Mouse (Mus musculus) heart, embryonic 12.5 days (tissue): Measurements from ENCODE around the gene Cyfip1. TPM values are rescaled to one million over a fixed set of nuclear protein-coding genes. Genes with fewer than 3 reads are reported as not detected.

Experiments
- ATAC-seq: fragments of 200-750 bp; cut with Nextera tagmentation; 2 replicates; pipeline ENCODE4 v1.8.0; 2017; ENCODE audit warnings: moderate TSS enrichment, moderate library complexity; ENCODE audit not compliant: insufficient number of reproducible peaks, low FRiP score
- H3K27ac ChIP-seq: fragments of 300-500 bp; sonication (generic); 2 replicates; pipeline ENCODE4 v1.5.1; 2016; ENCODE audit warnings: mild to moderate bottlenecking, moderate library complexity; ENCODE audit not compliant: poor library complexity, severe bottlenecking
- H3K27me3 ChIP-seq: fragments of 300-500 bp; sonication (generic); replicated peaks from 2 replicates; pipeline ENCODE4 v1.6.1; 2016; ENCODE audit warnings: mild to moderate bottlenecking, moderate library complexity
- H3K36me3 ChIP-seq: fragments of 300-500 bp; sonication (generic); 2 replicates; pipeline ENCODE4 v1.6.1; 2016; ENCODE audit warnings: mild to moderate bottlenecking, moderate library complexity
- H3K4me1 ChIP-seq: fragments of 300-500 bp; sonication (generic); replicated peaks from 2 replicates; pipeline ENCODE4 v1.6.1; 2016; ENCODE audit warnings: mild to moderate bottlenecking
- H3K4me2 ChIP-seq: fragments of 300-500 bp; sonication (generic); 2 replicates; pipeline ENCODE4 v1.6.1; 2016; ENCODE audit warnings: mild to moderate bottlenecking, moderate library complexity
- H3K4me3 ChIP-seq: fragments of 300-500 bp; sonication (generic); 2 replicates; pipeline ENCODE4 v1.5.1; 2016; ENCODE audit warnings: mild to moderate bottlenecking
- H3K9ac ChIP-seq: fragments of 300-500 bp; sonication (generic); 2 replicates; pipeline ENCODE4 v1.6.1; 2016; ENCODE audit warnings: mild to moderate bottlenecking, moderate library complexity
- H3K9me3 ChIP-seq: fragments of 300-500 bp; sonication (generic); replicated peaks from 2 replicates; pipeline ENCODE4 v1.6.1; 2016; ENCODE audit warnings: mild to moderate bottlenecking, moderate library complexity
- WGBS: fragments of 180-500 bp; shearing (Covaris S2); methylation state at CpG from one replicate; pipeline ENCODE4 v1.1.7; 2016; 5-methylcytosine and 5-hydroxymethylcytosine counted together
- polyA plus RNA-seq: library from polyadenylated mRNA; unstranded; fragments of >200 nt; fragmentation: Nextera tagmentation; extraction: Ambion mirVana; gene quantifications from 2 replicates; pipeline ENCODE4 v1.2.1, GENCODE M21; 2016

Gene Cyfip1
- polyA plus RNA-seq, 1 experiment from 2014 or later = 58.5 TPM

DNA sequence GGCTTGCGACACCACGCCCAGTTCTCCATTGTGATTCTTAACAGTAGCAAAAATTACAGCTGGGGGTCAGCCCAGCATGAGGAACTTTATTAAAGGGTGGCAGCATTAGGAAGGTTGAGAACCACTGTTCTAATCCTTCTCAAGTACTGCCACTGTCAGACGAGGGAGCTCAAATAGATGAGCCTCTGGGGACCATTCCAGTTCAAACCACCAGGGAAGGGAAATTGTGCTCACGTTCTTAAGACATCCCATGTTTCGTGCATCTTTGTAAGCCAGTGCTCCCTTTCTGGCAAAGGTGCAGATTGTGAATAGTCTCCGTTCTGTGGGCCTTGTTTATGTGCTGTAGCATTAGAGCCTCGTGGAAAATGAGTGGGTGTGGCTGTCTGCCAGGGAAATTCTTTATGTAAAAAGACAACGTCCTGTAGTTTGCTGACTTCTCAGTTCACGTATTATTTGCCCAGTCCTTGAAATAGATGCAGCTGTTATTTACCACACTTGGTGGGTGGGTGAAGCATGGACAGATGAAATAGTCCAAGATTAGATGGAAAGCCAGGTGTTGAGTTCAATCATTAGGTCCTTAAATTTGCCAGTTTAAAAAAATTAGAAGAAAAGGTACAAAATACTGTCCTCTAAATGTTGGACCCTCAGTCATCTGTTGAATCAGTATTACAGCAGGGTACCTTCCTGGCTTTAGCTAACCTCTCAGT is 5.2 kb downstream of the Cyfip1 start:
- Histone ChIP-seq H3K4me3 (no peak overlapping the region), H3K27ac (no peak overlapping the region), H3K4me2 (no peak overlapping the region), H3K36me3 (0 out of 2 replicates have a peak, but pooled peaks cover 3% of the 10 kb centered on the region), H3K9me3 (no peaks in the 10 kb centered on the region), H3K9ac (no peak overlapping the region), H3K27me3 (no peaks in the 10 kb centered on the region), H3K4me1 (peaks cover 26% of the 10 kb centered on the region)
- 72% methylated on average over 9 of the region's 9 CpGs for WGBS
- no peak for ATAC-seq

DNA sequence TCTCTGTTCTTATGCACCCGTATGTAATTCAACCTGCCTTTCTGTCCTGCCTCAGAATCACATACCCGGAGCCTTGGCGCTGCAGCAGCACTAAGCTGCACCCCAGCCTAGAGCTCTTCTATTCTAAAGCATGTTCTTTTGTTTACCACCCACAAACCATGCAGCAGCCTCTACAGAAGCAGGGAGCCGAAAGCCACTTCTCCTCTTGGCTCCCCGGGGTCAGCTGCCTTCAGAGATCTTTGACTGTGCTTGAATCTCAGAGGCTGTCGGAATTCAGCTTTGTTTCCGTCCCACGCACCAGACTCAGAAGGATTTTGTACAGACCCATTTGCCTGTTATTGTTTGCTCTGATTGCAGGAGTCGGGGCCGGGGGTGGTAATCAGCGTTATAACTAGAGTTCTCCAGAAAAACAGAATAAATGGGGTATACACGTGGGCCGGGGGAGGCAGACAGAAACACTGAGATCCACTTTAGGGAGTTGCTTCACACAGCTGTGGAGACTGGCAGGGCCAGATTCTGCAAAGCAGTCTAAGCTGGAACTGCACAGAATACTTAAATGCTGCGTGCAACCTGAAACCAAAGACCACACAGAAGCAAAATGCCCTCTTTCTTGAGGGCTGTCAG is 8.5 kb downstream of the Cyfip1 start:
- Histone ChIP-seq H3K4me1 (peaks cover 27% of the 10 kb centered on the region), H3K27me3 (no peaks in the 10 kb centered on the region), H3K9ac (no peak overlapping the region), H3K4me2 (no peak overlapping the region), H3K36me3 (no peaks in the 10 kb centered on the region), H3K27ac (peak overlapping the region; percentile 22; the same call in 1 of the 2 replicates), H3K4me3 (no peak overlapping the region), H3K9me3 (no peaks in the 10 kb centered on the region)
- ATAC-seq = no peak
- WGBS = 59% methylated on average over 14 of the region's 14 CpGs

DNA sequence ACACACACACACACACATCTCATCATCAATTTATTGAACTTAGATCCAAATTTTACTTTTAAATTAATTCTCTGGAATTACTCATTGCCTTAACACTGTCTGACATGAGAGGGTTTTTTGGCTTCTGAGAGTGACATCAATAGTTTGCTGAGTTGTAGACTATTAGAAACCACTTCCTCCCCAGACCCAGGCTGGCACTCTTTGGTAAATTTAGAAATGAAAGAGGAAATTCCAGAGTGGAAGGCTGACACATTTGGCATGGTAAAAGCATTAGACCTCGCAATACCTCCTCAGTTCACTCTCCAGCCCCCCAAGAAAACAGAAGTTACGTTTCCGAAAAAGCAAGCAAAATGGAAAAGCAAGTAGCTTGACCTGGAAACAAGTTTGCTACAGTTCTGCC is 11.2 kb downstream of the Cyfip1 start:
- Histone ChIP-seq H3K4me1 (peaks cover 29% of the 10 kb centered on the region), H3K27ac (no peak overlapping the region), H3K4me2 (no peak overlapping the region), H3K36me3 (0 out of 2 replicates have a peak, but pooled peaks cover 5% of the 10 kb centered on the region), H3K27me3 (no peaks in the 10 kb centered on the region), H3K9me3 (no peaks in the 10 kb centered on the region), H3K4me3 (no peak overlapping the region), H3K9ac (no peak overlapping the region)
- 61% methylated on average over 3 of the region's 3 CpGs for WGBS
- no peak for ATAC-seq

DNA sequence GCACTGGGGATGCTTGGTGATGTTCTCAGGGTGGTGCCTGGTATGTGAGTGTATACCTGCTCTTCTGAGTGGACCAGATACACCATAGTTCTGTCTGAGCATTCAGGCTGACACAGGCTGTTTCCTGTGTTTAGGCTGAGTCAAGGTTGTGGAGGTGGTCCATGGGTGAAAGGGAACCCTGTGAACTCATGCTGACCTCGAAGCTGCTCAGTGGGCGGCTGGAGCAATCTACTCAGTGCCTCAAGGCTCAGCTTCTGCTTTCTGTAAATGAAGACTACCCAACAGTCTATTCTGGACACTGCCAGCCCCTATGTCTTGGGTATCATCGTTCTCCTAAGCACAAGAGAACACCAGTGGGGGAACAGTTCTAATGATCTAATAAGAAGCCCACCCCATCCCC is 14.1 kb downstream of the Cyfip1 start:
- no peaks in the 10 kb centered on the region for H3K27me3 ChIP-seq
- 0 out of 2 replicates have a peak, but pooled peaks cover 5% of the 10 kb centered on the region for H3K36me3 ChIP-seq
- H3K4me3 ChIP-seq = no peak overlapping the region
- no peak for ATAC-seq
- peaks cover 43% of the 10 kb centered on the region for H3K4me1 ChIP-seq
- WGBS = 77% methylated on average over 3 of the region's 3 CpGs
- H3K9me3 ChIP-seq = no peaks in the 10 kb centered on the region
- H3K4me2 ChIP-seq = no peak overlapping the region
- no peak overlapping the region for H3K27ac ChIP-seq
- no peak overlapping the region for H3K9ac ChIP-seq

DNA sequence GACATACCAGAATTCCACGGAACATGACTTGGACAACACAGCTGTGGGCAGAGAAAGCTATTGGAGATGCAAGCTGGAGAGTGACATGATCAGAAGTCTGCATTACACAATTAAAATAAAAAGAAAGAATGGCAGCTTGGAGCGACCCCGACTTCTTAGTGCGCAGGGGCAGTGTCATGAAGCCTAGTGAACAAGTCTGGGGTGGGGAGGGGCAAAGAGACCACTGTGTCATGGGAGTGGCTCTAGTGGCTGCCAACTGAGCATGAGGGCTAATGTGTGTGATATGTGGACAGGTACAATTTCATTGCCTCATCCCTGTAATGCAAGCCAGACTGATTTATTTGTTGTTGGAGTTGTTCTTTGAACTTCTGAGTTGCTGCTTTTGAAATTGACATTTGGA is 15.2 kb downstream of the Cyfip1 start:
- Histone ChIP-seq H3K4me1 (peaks cover 39% of the 10 kb centered on the region), H3K27ac (no peak overlapping the region), H3K4me3 (no peak overlapping the region), H3K27me3 (no peaks in the 10 kb centered on the region), H3K9me3 (no peaks in the 10 kb centered on the region), H3K9ac (no peak overlapping the region), H3K4me2 (no peak overlapping the region), H3K36me3 (0 out of 2 replicates have a peak, but pooled peaks cover 5% of the 10 kb centered on the region)
- ATAC-seq = no peak
- WGBS = 92% methylated on average over 4 of the region's 4 CpGs

DNA sequence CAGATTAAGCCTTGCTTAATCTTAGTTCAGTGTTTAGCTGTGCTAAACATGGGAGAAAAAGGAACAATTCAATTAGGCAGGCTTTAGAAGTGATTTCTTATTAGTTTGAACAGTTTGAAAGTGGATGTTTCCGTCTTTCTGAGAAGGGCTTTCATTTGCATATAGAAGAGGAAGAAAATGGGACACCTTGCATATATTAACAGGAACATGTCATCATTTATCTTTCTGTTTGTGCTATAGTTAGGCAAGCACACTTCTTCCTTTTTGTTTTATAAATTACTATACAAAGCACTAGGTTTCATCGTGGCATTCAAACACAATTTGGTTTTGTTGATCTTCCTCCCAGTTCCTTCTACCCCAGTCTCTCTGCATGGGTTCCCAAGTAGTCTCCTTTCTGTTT is 16.2 kb downstream of the Cyfip1 start:
- no peak overlapping the region for H3K4me2 ChIP-seq
- no peak overlapping the region for H3K4me3 ChIP-seq
- no peak overlapping the region for H3K9ac ChIP-seq
- ATAC-seq = no peak
- H3K9me3 ChIP-seq = no peaks in the 10 kb centered on the region
- H3K27me3 ChIP-seq = no peaks in the 10 kb centered on the region
- H3K36me3 ChIP-seq = peaks cover 11% of the 10 kb centered on the region; the same call in 1 of the 2 replicates
- 80% methylated on average over 2 of the region's 2 CpGs for WGBS
- no peak overlapping the region for H3K27ac ChIP-seq
- H3K4me1 ChIP-seq = peaks cover 36% of the 10 kb centered on the region

DNA sequence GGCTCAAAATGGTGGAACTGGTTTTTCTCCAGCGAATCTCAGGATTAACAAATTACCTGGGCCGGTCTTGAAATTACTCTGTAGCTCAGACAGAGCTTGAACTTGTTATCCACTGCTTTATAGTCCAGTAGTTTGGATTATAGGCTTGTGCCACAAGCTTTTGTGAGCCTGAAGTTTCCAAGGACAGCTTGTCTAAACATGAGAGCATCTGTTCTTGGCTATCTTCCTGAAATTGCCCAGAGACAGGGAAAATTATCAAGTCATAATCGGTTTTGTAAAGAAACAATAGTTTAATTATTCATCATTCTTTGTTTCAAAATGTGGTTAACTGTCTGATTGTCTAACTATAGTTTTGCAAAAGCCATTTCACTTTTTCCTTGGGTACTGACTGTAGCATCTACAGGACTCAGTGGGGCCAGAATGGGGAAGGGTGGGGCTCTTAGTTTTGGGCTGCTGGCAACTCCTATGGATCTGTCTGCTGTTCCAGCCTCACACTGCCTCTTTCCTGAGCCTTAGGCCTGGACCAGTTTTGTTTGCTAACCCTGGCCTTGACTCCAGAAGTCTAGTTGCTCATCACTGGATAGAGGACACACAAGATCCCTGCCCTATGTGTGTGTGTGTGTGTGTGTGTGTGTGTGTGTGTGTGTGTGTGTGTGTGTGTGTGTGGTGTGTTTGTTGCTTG is 17.4 kb downstream of the Cyfip1 start:
- WGBS = 88% methylated on average over 3 of the region's 3 CpGs
- no peak overlapping the region for H3K4me2 ChIP-seq
- H3K27ac ChIP-seq = no peak overlapping the region
- peaks cover 32% of the 10 kb centered on the region for H3K4me1 ChIP-seq
- H3K36me3 ChIP-seq = peaks cover 15% of the 10 kb centered on the region; the same call in 1 of the 2 replicates
- no peak for ATAC-seq
- no peak overlapping the region for H3K9ac ChIP-seq
- no peak overlapping the region for H3K4me3 ChIP-seq
- no peaks in the 10 kb centered on the region for H3K9me3 ChIP-seq
- H3K27me3 ChIP-seq = no peaks in the 10 kb centered on the region

DNA sequence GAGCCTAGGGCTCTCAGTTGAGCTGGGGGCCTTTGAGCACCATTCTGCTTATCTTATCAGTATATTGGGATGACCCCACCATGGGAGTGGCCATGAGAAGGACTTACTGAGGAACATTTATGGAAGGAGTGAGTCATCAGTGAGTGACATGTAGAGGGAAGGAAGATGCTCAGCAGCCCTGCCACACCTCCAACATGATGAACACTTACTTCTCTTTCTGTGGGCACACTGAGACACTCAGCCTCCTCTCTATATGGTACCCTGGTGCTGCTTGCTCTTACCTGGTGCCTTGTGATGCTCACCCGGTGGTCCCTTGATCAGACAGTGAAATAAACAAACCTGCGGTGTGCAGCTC is 17.9 kb downstream of the Cyfip1 start:
- H3K9me3 ChIP-seq = no peaks in the 10 kb centered on the region
- H3K4me1 ChIP-seq = peaks cover 32% of the 10 kb centered on the region
- WGBS = 66% methylated on average over 2 of the region's 2 CpGs
- ATAC-seq = no peak
- H3K4me3 ChIP-seq = no peak overlapping the region
- H3K27me3 ChIP-seq = no peaks in the 10 kb centered on the region
- H3K9ac ChIP-seq = no peak overlapping the region
- H3K27ac ChIP-seq = no peak overlapping the region
- peaks cover 15% of the 10 kb centered on the region; the same call in 1 of the 2 replicates for H3K36me3 ChIP-seq
- H3K4me2 ChIP-seq = no peak overlapping the region

DNA sequence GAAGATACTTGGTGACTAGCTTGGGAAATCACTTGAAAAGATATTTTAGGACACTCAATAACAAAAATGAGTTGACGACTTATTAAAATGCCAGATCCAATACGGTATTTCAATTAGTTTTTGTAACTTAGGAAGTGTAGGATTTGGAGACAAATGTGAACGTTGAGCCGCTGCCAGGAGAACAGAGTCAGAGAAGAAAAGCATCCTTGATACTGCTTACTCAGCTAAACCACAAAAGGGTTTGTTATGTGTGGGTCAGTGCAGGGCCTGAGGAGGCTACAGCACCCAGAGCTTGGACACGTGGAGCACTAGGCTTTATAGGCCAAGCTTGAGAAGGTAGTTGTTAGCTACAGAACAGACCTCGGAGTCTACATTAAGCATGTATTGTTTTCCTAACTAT is 18.4 kb downstream of the Cyfip1 start:
- ATAC-seq = no peak
- Histone ChIP-seq H3K9ac (no peak overlapping the region), H3K4me1 (peaks cover 32% of the 10 kb centered on the region), H3K27me3 (no peaks in the 10 kb centered on the region), H3K27ac (no peak overlapping the region), H3K36me3 (peaks cover 15% of the 10 kb centered on the region; the same call in 1 of the 2 replicates), H3K4me2 (no peak overlapping the region), H3K9me3 (no peaks in the 10 kb centered on the region), H3K4me3 (no peak overlapping the region)
- 83% methylated on average over 6 of the region's 6 CpGs for WGBS

DNA sequence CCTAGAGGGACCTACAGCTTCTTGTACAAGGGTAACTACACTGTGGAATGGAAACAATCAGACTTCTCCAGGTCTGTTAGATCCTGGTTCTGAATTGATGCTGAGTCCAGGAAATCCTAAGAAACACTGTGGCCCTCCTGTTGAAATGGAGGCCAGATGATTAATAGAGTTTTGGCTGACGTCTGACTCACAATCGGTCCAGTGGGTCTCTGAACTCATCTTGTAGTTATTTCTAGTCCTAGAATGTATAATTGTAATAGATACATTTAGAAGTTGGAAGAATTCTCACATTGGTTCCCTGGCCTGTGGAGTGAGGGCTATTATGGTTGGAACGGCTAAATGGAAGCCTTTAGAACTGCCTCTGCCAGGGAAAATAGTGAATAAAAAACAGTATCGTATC is 19.6 kb downstream of the Cyfip1 start:
- 87% methylated on average over 4 of the region's 4 CpGs for WGBS
- ATAC-seq = no peak
- H3K4me1 ChIP-seq = peaks cover 23% of the 10 kb centered on the region
- H3K27me3 ChIP-seq = no peaks in the 10 kb centered on the region
- no peak overlapping the region for H3K4me2 ChIP-seq
- no peak overlapping the region for H3K9ac ChIP-seq
- H3K4me3 ChIP-seq = no peak overlapping the region
- H3K9me3 ChIP-seq = no peaks in the 10 kb centered on the region
- H3K36me3 ChIP-seq = peaks cover 15% of the 10 kb centered on the region; the same call in 1 of the 2 replicates
- no peak overlapping the region for H3K27ac ChIP-seq

DNA sequence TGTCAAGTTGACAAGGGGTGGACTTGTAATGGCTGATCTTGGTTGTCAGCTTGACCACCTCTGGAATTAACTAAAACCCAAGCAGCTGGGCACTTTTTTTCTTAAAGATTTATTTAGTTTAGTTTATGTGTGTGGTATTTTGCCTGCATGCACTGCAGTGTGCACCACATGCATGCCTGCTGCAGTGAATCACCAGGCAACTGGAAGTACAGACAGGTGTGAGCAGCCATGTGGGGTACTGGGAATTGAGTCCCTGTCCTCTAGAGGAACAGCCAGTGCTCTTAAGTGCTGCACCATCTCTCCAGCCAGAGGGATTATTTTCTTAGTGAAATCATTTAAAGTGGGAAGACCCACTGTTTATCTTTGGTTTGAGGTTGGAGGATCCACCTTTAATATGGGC is 23.5 kb downstream of the Cyfip1 start:
- H3K9me3 ChIP-seq = no peaks in the 10 kb centered on the region
- no peaks in the 10 kb centered on the region for H3K27me3 ChIP-seq
- peaks cover 8% of the 10 kb centered on the region for H3K4me1 ChIP-seq
- H3K4me2 ChIP-seq = no peak overlapping the region
- H3K36me3 ChIP-seq = peaks cover 10% of the 10 kb centered on the region; the same call in 1 of the 2 replicates
- H3K4me3 ChIP-seq = no peak overlapping the region
- no peak overlapping the region for H3K27ac ChIP-seq
- no peak for ATAC-seq
- no peak overlapping the region for H3K9ac ChIP-seq
